Mouse (Mus musculus) liver, embryonic 11.5 days (tissue): ENCODE results near the gene Gm12830. TPM values are rescaled to one million over a fixed set of nuclear protein-coding genes. Genes with fewer than 3 reads are reported as not detected.

Experiments used
- ATAC-seq: fragments of 200-750 bp; cut with Nextera tagmentation; replicated peaks from 2 replicates; pipeline ENCODE4 v1.8.0; 2017; ENCODE audit warnings: moderate number of reproducible peaks, mild to moderate bottlenecking, moderate TSS enrichment, moderate library complexity; ENCODE audit not compliant: low FRiP score
- DNase-seq: peaks from one replicate; pipeline ENCODE4 v3.0.0-alpha.2; 2017; ENCODE audit warnings: low spot score
- H3K27ac ChIP-seq: fragments of 300-500 bp; sonication (generic); 2 replicates; pipeline ENCODE4 v1.5.1; 2014; ENCODE audit warnings: mild to moderate bottlenecking, low read depth, low read length, control low read depth
- H3K27me3 ChIP-seq: fragments of 300-500 bp; sonication (generic); replicated peaks from 2 replicates; pipeline ENCODE4 v1.6.1; 2014; ENCODE audit warnings: low read length, mixed read lengths; ENCODE audit not compliant: control insufficient read depth, insufficient read depth
- H3K36me3 ChIP-seq: fragments of 300-500 bp; sonication (generic); 2 replicates; pipeline ENCODE4 v1.6.1; 2014; ENCODE audit warnings: mild to moderate bottlenecking, low read length, moderate library complexity, mixed read lengths; ENCODE audit not compliant: control insufficient read depth, insufficient read depth
- H3K4me1 ChIP-seq: fragments of 300-500 bp; sonication (generic); replicated peaks from 2 replicates; pipeline ENCODE4 v1.6.1; 2014; ENCODE audit warnings: low read length, mixed read lengths; ENCODE audit not compliant: control insufficient read depth, insufficient read depth
- H3K4me2 ChIP-seq: fragments of 300-500 bp; sonication (generic); 2 replicates; pipeline ENCODE4 v1.6.1; 2014; ENCODE audit warnings: mild to moderate bottlenecking, control low read depth, moderate library complexity
- H3K4me3 ChIP-seq: fragments of 300-500 bp; sonication (generic); 2 replicates; pipeline ENCODE4 v1.5.1; 2014; ENCODE audit warnings: low read depth, low read length, control low read depth
- H3K9ac ChIP-seq: fragments of 300-500 bp; sonication (generic); 2 replicates; pipeline ENCODE4 v1.6.1; 2014; ENCODE audit warnings: low read depth, low read length, control low read depth
- H3K9me3 ChIP-seq: fragments of 300-500 bp; sonication (generic); 2 replicates; pipeline ENCODE4 v1.6.1; 2016; ENCODE audit warnings: low read length, inconsistent platforms, mixed read lengths; ENCODE audit not compliant: control insufficient read depth
- WGBS: fragments of 180-500 bp; shearing (Covaris S2); extraction: QIAGEN DNeasy Blood & Tissue Kit; methylation state at CpG from one replicate; pipeline ENCODE4 v1.1.7; 2014; 5-methylcytosine and 5-hydroxymethylcytosine counted together
- polyA plus RNA-seq: library from polyadenylated mRNA; unstranded; fragments of >200 nt; fragmentation: Nextera tagmentation; extraction: Ambion mirVana; gene quantifications from 2 replicates; pipeline ENCODE4 v1.2.1, GENCODE M21; 2014

The Gm12830 gene
- polyA plus RNA-seq, 1 experiment from 2014 or later = not detected

GRCm38 (mm10) chr4:114788856-114789255 lies 32.7 kb upstream of the Gm12830 start:
- Histone ChIP-seq H3K36me3 (no peaks in the 10 kb centered on the region), H3K9me3 (no peaks in the 10 kb centered on the region), H3K4me2 (no peak overlapping the region), H3K27ac (no peak overlapping the region), H3K27me3 (no peaks in the 10 kb centered on the region), H3K4me1 (no peaks in the 10 kb centered on the region), H3K4me3 (no peak overlapping the region), H3K9ac (no peak overlapping the region)
- ATAC-seq (no peak), DNase-seq (no peak)
- WGBS = 49% methylated on average over 4 of the region's 4 CpGs

- 70% methylated on average over 9 of the region's 9 CpGs for WGBS
- no peaks in the 10 kb centered on the region for H3K36me3 ChIP-seq
- no peak overlapping the region for H3K4me2 ChIP-seq
- H3K27me3 ChIP-seq = no peaks in the 10 kb centered on the region
- no peak for ATAC-seq
- H3K9me3 ChIP-seq = no peaks in the 10 kb centered on the region
- H3K4me1 ChIP-seq = no peaks in the 10 kb centered on the region
- H3K27ac ChIP-seq = no peak overlapping the region
- no peak overlapping the region for H3K9ac ChIP-seq
- no peak for DNase-seq
- no peak overlapping the region for H3K4me3 ChIP-seq
Observed at GRCm38 (mm10) chr4:114791650-114792049, 29.9 kb upstream of the Gm12830 start.

- no peaks in the 10 kb centered on the region for H3K4me1 ChIP-seq
- WGBS = 82% methylated on average over 2 of the region's 2 CpGs
- no peaks in the 10 kb centered on the region for H3K9me3 ChIP-seq
- no peak overlapping the region for H3K4me3 ChIP-seq
- H3K4me2 ChIP-seq = no peak overlapping the region
- DNase-seq (no peak), ATAC-seq (no peak)
- H3K9ac ChIP-seq = no peak overlapping the region
- H3K36me3 ChIP-seq = no peaks in the 10 kb centered on the region
- H3K27me3 ChIP-seq = no peaks in the 10 kb centered on the region
- H3K27ac ChIP-seq = no peak overlapping the region
Observed at GRCm38 (mm10) chr4:114793836-114794235, 27.7 kb upstream of the Gm12830 start.

- Histone ChIP-seq H3K27ac (no peak overlapping the region), H3K36me3 (no peaks in the 10 kb centered on the region), H3K27me3 (no peaks in the 10 kb centered on the region), H3K4me2 (no peak overlapping the region), H3K4me3 (no peak overlapping the region), H3K9ac (no peak overlapping the region), H3K4me1 (no peaks in the 10 kb centered on the region), H3K9me3 (no peaks in the 10 kb centered on the region)
- WGBS = 57% methylated on average over 5 of the region's 5 CpGs
- DNase-seq (no peak), ATAC-seq (no peak)
Observed at GRCm38 (mm10) chr4:114797254-114797914, 24.1 kb upstream of the Gm12830 start.

GRCm38 (mm10) chr4:114798041-114798624 lies 23.4 kb upstream of the Gm12830 start:
- no peak for DNase-seq

GRCm38 (mm10) chr4:114804096-114804495 lies 17.4 kb upstream of the Gm12830 start:
- no peak for DNase-seq

More at GRCm38 (mm10) chr4:114798041-114798624, 23.4 kb upstream of the Gm12830 start:
- Histone ChIP-seq H3K9me3 (no peaks in the 10 kb centered on the region), H3K4me1 (no peaks in the 10 kb centered on the region), H3K27me3 (no peaks in the 10 kb centered on the region), H3K4me2 (no peak overlapping the region), H3K27ac (no peak overlapping the region), H3K9ac (no peak overlapping the region), H3K4me3 (no peak overlapping the region), H3K36me3 (no peaks in the 10 kb centered on the region)
- ATAC-seq = no peak
- WGBS = 71% methylated on average over 7 of the region's 7 CpGs

GRCm38 (mm10) chr4:114818963-114819702 lies 2.4 kb upstream of the Gm12830 start:
- H3K36me3 ChIP-seq = no peaks in the 10 kb centered on the region
- H3K4me1 ChIP-seq = no peaks in the 10 kb centered on the region
- DNase-seq = no peak
- H3K4me3 ChIP-seq = no peak overlapping the region
- ATAC-seq = no peak
- H3K27me3 ChIP-seq = peaks cover 36% of the 10 kb centered on the region
- H3K9ac ChIP-seq = no peak overlapping the region
- WGBS = 30% methylated on average over 9 of the region's 9 CpGs
- H3K4me2 ChIP-seq = no peak overlapping the region
- no peak overlapping the region for H3K27ac ChIP-seq
- H3K9me3 ChIP-seq = no peaks in the 10 kb centered on the region

More at GRCm38 (mm10) chr4:114804096-114804495, 17.4 kb upstream of the Gm12830 start:
- 83% methylated on average over 5 of the region's 5 CpGs for WGBS
- H3K27me3 ChIP-seq = no peaks in the 10 kb centered on the region
- no peak overlapping the region for H3K4me3 ChIP-seq
- no peak overlapping the region for H3K4me2 ChIP-seq
- no peaks in the 10 kb centered on the region for H3K9me3 ChIP-seq
- H3K36me3 ChIP-seq = no peaks in the 10 kb centered on the region
- no peak overlapping the region for H3K27ac ChIP-seq
- ATAC-seq = no peak
- no peaks in the 10 kb centered on the region for H3K4me1 ChIP-seq
- H3K9ac ChIP-seq = no peak overlapping the region

GRCm38 (mm10) chr4:114834770-114835581 lies 13.5 kb downstream of the Gm12830 start:
- no peak for ATAC-seq

More at GRCm38 (mm10) chr4:114834770-114835581, 13.5 kb downstream of the Gm12830 start:
- H3K4me1 ChIP-seq = no peaks in the 10 kb centered on the region
- H3K4me3 ChIP-seq = no peak overlapping the region
- no peaks in the 10 kb centered on the region for H3K36me3 ChIP-seq
- no peak overlapping the region for H3K4me2 ChIP-seq
- no peak for DNase-seq
- H3K9ac ChIP-seq = no peak overlapping the region
- no peaks in the 10 kb centered on the region for H3K9me3 ChIP-seq
- H3K27ac ChIP-seq = no peak overlapping the region
- WGBS = 66% methylated on average over 10 of the region's 10 CpGs
- H3K27me3 ChIP-seq = peaks cover 24% of the 10 kb centered on the region
